Mouse (Mus musculus) frontal cortex, postnatal 25 days (tissue): ENCODE results near the gene Zfp711.

Experiments used
- DNase-seq, 2 experiments: peaks; one replicate each; pipeline ENCODE4 v3.0.0; 2022; ENCODE audit warnings: low spot score in 2 of 2

Zfp711 gene

GRCm38 (mm10) chrX:112600511-112601305 lies at the start of gene Zfp711:
Zfp711 (plus strand) TSS chrX:112600526.
- peak; percentile 24 to 37 for DNase-seq

- no peak for DNase-seq
These were observed 32.6 kb upstream of the Zfp711 start for GRCm38 (mm10) chrX:112567716-112568115.

GRCm38 (mm10) chrX:112601306-112602120 lies 1.2 kb downstream of the Zfp711 start:
- DNase-seq = peak; percentile 5 to 8

- DNase-seq = no peak
These were observed 75.2 kb downstream of the Zfp711 start for GRCm38 (mm10) chrX:112675525-112675924.

GRCm38 (mm10) chrX:112680605-112681004 lies 80.3 kb downstream of the Zfp711 start:
- DNase-seq = no peak
